Mouse (Mus musculus) natural killer cell, adult 2 months (primary cell): Measurements from ENCODE around the gene Tenm3.

Source experiments
- DNase-seq, 2 experiments: peaks; one replicate each; pipeline ENCODE4 v3.0.0; 2022; ENCODE audit warnings: low spot score in 2 of 2

Gene Tenm3

DNA sequence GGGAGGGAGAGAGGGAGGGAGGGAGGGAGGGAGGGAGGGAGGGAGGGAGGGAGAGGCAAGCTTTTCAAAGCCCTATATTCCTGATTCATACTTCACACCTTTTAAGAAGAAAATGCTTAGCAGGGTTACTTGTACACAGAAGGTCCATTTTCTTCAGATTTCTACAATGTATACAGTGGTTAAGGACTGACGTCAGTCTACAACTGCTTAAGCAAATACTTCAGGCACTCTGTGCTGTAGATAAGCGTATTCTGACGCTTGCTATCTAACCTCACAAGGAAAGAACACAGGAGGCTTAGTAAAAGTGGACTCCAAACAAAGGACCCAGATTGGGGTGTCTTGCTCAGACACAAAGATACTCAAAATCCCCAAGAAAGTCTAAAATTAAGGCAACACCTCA is 34.6 kb downstream of the Tenm3 start:
- no peak for DNase-seq

DNA sequence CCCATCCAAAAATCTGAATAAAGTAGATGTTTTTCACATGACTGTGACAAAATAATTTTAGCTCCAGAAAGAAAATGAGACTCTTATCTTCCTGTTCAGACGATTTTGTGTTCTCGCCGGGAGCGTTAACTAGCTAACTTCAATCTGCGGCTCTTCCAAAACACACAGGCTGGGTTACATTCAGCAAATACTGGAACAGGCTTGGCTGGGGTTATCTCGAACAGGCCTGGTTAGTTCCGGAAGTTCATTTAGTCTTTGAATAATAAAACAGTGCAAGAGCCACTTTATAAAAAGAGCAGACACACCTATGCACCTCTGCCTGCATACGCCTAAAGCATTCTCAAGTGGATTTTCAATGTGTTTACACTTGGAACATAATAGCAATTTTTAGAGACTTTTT is 40.7 kb downstream of the Tenm3 start:
- no peak for DNase-seq

DNA sequence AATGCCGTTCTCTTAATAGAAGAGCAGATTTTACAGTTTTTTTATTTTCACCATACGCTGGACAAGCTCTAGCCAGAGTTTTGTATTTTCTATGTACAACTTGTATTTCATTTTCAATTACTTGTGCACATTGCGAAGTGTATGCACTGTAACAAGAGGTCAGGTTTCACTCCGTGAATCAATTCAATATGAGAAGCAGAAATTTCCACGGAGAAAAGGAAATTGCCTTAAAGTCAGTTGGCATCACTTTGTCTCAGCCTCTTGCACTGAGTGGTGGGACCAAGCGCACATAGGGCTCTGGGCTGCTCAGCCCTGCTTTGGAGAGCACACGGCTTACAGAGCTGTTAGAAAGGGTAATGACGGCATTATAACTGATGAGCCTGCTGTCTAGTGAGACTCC is 41.5 kb downstream of the Tenm3 start:
- DNase-seq: no peak

DNA sequence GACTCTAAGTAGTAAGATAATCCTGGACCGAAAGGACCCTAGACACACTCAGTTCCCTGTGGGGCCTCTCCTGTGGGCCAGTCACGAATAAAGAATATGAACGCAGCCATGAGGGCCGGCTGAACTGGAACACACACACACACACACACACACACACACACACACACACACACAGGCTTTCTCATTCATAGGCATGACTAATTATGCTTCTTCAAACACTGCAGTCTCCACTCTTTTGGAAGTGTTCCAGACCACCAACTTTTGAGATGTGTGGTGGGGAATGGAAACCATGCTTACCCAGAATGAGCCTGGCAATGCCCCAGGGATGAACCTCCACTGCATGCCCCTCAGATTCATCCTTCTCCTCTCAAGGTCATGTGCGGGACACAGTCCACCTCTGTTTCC is 45.8 kb downstream of the Tenm3 start:
- DNase-seq: no peak

DNA sequence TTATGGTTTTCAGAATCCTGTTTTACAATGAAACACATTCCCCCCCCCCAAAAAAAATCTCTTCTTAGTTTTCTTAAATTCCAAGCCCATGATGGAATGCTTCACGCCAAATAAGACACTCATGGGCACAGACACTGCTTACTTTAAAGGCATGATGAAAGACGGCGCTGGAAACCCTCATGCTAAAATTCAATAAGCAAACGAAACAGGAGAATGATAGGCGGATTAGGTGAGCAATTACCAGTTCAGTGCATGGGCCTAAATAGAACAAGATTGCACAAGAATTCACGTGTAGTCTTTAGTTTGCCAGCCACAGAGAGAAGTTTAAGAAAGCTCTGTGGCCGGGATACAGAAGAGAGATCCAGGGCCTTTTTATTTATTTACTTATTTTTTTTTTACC is 49.5 kb downstream of the Tenm3 start:
- DNase-seq: no peak

DNA sequence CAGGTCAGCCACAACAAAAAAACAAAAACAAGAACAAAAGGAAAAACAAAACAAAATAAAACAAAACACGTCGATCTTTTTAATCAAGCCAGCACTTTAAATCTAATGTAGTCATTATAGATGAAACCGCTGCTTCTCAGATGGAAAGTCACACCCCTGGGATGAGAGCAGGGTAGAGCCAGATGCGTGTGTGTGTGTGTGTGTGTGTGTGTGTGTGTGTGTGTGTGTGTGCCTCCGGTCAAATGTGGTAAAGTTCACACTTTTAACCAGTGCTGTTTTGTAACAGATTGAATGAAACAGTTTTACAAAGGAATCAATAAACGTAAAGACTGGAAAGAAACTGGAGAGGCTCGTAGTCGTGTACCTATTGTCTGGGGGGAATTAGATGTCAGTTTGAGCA is 50.0 kb downstream of the Tenm3 start:
- DNase-seq: no peak

DNA sequence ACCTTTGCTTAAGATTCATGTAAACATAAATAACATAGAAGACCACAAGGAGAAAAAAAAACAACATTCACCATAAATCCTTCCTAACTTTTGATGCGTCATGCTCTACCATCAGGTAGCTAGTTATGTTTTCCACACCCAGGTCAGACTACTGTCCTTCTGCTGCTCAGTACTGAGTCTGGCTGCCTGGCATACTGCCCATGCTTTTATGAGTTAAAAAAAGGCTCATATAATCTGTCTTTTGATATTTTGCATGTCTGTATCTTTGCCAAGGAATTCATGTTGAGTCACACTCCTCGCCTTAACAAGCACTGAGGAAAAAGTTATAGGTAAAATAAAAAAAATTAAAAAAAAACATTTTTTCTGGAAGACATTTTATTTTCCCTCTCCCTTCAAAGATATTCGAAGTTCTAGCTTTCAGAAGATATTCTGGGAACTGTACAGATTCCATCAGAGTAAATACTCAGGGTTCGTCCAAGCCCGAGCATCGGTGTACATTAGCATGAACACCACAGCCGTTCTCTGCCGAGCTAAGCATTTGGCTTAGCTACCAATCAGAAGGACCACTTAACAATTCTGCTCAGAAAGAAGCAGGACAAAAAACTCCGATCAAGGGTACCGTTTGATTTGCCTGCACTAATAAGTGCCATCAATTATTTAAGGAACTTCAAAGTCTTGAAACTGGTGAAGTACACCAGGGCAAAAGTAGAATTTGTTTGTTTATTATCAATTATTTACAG is 51.0 kb downstream of the Tenm3 start:
- DNase-seq: no peak

DNA sequence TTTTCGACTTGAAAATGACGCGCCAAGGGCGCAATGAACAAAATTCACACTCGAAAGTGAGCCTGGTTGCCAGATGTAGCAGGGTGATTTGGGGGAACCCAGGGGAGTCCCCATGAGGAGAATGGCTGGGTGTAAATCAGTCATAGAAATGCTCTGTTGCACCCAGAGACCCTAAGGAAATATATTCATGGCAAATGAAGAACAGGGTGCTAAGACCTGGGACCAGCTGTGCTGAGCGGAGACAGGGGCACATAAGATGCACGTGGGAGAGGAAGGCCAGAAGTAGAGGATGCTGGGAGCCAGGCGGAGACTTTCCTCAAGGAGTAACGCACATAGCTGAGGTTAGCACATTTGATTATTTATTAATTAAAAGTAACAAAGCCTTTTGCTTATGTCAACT is 60.4 kb downstream of the Tenm3 start:
- no peak for DNase-seq

DNA sequence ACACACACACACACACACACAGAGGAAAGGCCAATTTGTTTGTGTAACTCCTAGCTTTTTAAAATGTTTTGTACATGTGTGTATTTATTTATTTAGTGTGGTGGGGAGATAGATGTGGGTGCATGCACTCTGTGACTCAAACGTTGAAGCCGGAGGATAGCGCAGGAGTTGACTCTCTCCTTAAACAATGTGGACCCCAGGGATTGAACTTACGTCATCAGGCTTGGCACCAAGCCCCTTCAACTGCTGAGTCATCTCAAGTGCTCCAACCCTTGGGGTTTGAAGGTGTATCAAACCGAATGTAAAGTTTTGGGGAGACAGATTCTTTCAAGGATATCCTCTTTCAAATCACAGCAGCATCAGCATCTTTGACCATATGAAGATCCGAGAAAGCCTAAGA is 63.1 kb downstream of the Tenm3 start:
- no peak for DNase-seq

DNA sequence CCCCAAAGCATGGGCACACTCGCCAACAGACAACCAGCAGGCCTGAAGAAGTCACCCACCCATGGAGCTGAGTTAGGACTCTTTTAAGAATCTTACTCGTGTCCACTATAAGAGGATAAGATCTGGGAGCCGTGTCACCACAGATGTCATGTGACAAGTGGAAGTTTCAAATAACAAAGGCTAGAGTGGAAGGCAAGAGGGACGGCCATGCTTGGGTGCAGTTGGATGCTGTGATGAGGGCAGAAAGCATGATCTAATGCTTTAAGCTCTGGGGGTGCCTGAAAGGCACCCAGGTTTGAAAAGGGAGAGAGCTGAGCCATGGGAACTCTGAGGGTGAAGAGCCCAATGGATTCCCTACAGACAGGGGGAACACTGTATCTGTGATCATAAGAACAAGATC is 64.6 kb downstream of the Tenm3 start:
- no peak for DNase-seq

DNA sequence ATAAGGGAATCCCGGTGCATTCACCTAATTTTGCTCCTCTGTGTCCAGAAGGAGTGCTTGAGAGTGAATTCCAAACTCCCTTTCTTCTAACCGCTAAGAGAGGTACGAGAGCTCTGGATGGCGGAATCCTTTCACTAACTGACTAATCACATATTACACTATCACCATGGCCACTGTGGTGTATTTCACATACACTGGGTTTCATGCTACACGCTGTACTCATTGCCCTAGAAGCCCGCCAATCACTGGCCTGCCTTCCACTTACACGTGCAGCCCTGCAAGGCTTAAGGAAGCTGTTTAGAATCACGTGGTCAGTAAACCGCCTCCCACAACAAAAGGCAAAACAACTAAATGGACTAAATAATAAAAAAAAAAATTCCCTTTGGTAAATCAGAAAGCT is 67.7 kb downstream of the Tenm3 start:
- DNase-seq: no peak

DNA sequence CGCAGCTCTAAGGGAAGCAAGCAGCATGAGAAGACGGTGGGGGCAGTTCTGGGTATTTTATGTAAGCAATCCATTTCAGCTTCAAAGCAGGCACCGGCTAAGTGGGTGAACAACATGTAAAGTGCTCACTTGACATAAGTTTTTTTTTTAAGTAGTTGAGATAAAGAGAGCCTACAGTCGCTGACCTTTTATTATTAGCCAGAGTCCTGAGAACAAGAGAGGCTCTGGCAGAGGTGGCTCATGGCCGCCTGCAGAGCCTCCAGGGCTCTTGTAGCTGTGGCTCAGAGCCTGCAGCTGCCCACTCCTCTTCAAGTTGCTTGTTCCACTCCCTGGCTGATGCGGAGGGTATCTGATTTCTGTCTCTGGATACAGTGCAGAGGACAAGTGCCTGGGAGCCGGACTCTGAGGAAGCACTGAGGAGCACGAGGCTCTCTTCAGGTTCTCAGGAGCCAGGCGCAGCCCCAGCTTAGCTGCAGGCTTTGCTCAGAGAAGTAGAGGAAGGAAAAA is 68.2 kb downstream of the Tenm3 start:
- DNase-seq: no peak

DNA sequence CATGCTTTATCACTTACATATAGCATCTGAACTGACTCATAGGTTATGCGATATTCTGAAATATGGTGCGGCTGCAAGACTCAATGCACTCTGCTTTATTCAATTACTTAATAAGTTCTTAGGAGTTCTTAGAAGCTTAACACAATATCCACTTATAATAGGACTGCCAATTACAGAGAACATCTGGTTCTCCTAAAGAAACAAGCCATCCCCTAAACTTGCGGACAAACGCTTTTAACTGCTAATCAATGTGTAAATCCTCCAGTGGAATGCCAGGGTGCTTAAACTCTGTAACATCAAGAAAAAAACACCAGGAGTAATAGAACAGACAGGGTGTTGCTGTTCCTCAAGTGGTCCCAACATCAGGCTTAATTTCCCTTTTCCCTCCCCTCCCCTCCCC is 68.9 kb downstream of the Tenm3 start:
- DNase-seq: no peak

DNA sequence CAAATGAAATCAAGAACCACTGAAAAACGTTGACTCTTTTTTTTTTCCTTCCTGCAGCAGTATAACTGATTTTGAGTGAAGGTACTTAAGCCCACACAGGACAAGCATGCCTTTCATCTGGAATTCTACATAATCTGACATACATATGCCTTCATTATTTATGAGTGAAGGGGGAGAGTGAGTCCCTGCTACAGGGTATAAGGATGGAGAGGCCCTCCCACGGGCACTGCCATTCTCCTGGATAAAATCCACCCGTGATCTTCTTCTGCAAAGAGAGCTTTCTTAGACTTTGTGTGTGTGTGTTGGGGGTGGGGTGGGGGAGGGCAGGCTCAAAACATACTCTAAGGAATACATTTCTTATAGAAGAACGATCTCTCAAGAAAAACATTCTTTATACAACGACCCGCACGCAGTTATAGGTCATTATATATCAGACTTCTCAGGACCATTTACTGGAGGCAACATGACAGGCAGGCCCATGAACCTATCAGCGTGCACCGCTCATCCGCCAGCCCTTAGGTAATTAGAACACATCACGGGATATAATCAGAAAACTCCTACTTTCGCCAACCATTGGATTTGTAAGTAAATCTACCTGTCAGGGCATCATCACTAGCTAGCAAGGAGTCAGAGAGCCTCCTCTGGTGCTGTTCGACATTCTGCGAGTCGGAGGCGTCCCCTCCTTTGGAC is 77.1 kb downstream of the Tenm3 start:
- no peak for DNase-seq

DNA sequence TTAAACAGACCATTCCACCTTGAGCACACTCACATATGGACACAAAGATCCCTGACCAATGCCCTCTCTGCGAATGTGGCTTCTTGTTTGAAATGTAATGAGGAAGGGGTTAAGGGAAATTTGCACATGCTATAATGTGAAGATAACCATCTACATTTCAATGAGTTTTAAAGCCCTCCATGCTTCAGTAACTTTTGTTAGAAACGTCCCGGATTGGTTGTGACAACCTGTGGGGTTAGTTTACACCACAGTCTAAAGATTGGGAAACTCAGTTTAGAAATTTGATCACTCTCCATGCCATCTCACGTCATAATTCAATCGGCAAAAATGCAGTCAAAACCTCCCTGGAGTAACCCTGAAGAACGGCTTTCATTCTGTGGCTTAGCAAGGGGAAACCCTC is 78.5 kb downstream of the Tenm3 start:
- DNase-seq: no peak

DNA sequence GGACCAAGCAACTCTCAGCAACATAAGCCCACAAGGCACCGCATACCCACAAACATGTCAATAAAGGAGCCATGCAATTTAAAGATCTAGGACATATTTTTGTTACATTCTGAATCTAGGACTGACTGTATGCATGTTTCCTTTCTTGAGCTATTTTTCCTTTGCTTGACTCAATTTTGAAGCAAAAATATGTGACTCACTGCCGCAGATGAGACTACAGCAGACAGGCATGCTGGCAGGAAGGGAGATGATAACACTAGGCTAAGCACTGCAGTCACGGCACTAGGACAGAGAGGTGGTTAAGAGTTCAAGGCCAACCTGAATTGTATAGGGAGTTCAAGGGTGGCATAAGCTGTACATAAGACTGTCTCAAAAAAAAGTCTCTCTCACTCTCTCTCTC is 79.7 kb downstream of the Tenm3 start:
- no peak for DNase-seq

DNA sequence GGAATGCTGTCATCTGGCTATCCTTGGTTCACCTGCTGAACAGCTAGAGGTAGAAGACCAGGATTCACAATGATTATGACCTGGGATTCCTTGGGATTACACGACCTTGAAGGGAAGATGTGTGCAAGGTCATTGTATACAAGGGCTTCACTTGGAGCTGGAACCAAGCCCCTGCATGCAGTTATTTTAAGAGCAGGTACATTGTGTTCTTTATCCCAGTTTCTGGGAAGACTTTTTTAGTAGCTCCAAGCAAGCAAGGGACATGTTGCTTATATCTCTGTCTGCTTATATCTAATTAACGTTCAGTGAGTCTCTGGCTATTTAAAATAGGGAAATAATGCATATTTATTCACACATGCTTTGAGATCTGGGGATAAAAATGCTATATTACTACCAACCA is 86.9 kb downstream of the Tenm3 start:
- DNase-seq: no peak

DNA sequence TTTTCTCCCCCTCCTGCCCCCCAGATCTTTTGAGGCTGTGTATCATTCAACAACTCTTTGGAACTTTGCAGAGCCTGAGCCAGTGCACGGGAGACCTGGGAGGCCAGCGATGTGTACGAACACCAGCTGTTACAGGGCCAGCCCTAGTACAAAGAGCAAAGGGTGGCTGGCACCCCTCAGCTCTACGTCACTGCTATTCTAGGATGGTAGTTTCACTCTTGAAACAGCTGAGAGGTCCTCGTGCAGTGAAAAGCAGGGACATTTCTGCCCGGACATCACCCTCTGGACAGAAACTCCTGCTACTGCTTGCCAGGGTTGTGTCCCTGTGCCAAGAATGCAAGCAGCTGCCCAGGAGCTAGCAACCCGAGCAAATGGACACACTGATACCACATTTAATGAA is 88.3 kb downstream of the Tenm3 start:
- DNase-seq: no peak

DNA sequence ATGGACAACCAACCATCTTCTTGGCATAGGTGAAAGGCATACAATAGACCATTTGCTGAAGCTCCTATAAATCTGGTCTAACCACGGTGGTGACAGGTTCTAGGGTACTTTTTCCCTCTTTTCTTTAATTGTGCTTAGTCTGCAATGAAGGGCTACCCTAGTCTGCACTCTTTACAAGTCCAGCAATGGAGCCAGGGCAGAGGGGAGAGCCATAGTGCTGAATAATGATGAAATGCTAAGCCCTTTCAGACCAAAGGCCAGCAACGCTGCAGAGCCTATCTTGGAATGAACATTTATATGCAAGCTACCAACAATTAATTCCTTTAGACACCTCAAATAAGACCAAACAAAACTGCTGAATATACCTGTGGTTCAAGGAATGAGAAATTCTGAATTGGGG is 88.8 kb downstream of the Tenm3 start:
- DNase-seq: no peak

DNA sequence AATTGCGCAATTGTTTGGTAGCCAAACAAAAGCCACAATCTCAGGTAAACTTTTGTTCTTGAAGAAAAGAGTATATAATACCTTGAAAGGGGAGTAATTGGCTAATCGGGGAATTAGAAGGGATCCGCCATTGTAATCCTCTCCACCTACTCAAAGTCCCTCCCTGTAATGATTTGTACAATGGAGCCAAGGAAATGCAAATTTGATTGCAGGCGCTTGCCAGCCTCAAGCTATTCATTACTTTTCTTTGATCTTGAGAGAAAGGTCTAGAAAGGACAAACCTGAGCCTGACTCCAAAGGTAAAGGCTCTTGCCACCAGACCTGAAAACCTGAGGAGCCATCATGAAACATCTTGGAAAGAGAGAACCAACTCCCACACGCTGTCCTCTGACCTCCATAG is 91.8 kb downstream of the Tenm3 start:
- no peak for DNase-seq

DNA sequence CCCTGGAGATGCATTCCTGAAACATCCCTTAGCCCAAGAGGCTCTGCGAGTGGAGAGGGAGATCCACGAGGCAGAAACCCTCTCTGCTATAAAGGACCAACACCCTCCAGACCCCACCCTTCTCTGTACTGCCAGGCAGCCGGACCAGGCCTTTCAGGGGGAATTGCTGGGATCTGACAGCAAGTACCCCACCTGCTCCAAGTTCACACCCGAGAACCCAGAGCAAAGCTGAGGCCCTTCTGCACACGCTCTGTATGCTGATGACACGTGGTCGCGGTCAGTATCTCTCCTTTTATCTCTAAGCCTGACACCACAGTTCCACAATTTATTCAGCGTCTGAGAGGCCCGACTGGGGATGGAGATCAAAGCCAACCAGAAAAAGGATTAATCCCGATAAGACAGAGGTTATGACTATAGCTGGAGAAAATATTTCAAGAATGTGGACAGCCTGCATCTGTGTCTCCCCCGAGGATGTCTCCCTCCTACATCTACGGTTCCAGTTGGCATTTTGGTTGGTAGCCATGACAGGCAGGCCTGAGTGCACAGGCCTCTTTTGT is 95.2 kb downstream of the Tenm3 start:
- no peak for DNase-seq

DNA sequence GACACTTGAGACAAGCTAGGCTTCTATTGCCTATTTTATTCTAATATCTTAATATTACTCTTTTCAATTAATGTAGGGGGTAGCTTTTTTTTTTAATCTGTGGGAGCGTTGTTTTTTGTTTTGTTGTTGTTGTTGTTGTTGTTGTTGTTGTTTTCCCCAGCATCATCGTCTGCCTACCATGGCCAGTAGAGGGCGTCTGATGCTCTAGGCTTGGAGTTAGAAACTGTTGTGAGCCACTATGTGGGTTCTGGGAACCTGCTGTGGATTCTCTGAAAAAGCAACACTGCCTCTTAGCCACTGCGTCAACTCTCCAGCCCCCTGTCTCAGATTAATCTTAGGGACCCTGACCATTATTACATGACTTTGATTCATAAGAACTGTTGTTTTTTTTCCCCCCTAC is 99.8 kb downstream of the Tenm3 start:
- DNase-seq: no peak

DNA sequence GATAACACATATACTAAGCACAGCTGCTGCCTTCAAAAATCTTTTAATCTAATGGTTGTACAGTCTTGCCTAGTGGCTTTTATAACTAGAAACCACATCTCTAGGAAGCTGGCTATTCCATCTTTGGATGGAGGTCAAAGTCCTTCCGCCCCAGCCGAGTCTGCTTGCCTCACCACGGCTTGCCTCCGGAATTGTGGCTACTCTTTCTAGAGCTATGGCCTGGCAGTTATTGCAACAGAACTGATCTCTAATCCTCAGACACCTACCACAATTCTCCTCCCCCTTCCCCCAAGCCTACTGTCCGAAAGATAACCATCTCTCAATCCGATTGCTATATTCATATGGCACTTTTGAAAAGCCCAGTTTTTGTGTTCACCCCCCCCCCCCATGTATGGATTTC is 101.0 kb downstream of the Tenm3 start:
- no peak for DNase-seq
